Mouse (Mus musculus): ENCODE results near the gene Kctd4. TPM values are rescaled to one million over a fixed set of nuclear protein-coding genes. Genes with fewer than 3 reads are reported as not detected.

The Kctd4 gene
- polyA plus RNA-seq, 1 experiment from 2014 or later, result 0.53 TPM

GRCm38 (mm10) chr14:76001781-76002180 lies 47.0 kb downstream of the Kctd4 start:
- Histone ChIP-seq H3K9ac (ENCODE audit: low read length) (no peak overlapping the region), H3K27me3 (ENCODE audit: control insufficient read depth, insufficient read depth, low read length) (no peaks in the 10 kb centered on the region), H3K27ac (replicated peaks; ENCODE audit: low read depth, low read length) (no peak overlapping the region), H3K36me3 (ENCODE audit: control insufficient read depth, insufficient read depth, low read length) (peaks cover 3% of the 10 kb centered on the region; the same call in 1 of the 2 replicates), H3K4me3 (ENCODE audit: low read depth, low read length) (no peak overlapping the region), H3K4me1 (ENCODE audit: control insufficient read depth, insufficient read depth, low read length) (no peaks in the 10 kb centered on the region), H3K9me3 (ENCODE audit: control insufficient read depth, low read length) (no peaks in the 10 kb centered on the region), H3K4me2 (ENCODE audit: low read depth, severe bottlenecking) (no peak overlapping the region)
- ATAC-seq (ENCODE audit: insufficient number of reproducible peaks, low FRiP score, low TSS enrichment, low read depth) (no peak), DNase-seq (ENCODE audit: low spot score) (no peak)
- 81% methylated on average over 4 of the region's 4 CpGs for WGBS

GRCm38 (mm10) chr14:76005011-76005410 lies 50.2 kb downstream of the Kctd4 start:
- no peaks in the 10 kb centered on the region for H3K9me3 ChIP-seq (ENCODE audit: control insufficient read depth, low read length)
- no peaks in the 10 kb centered on the region for H3K27me3 ChIP-seq (ENCODE audit: control insufficient read depth, insufficient read depth, low read length)
- no peak overlapping the region for H3K9ac ChIP-seq (ENCODE audit: low read length)
- no peak overlapping the region for H3K4me3 ChIP-seq (ENCODE audit: low read depth, low read length)
- H3K4me1 ChIP-seq (ENCODE audit: control insufficient read depth, insufficient read depth, low read length), result peaks cover 8% of the 10 kb centered on the region; the same call in 1 of the 2 replicates
- 96% methylated on average over 4 of the region's 4 CpGs for WGBS
- H3K36me3 ChIP-seq (ENCODE audit: control insufficient read depth, insufficient read depth, low read length), result peaks cover 3% of the 10 kb centered on the region; the same call in 1 of the 2 replicates
- H3K4me2 ChIP-seq (ENCODE audit: low read depth, severe bottlenecking), result no peak overlapping the region
- ATAC-seq (ENCODE audit: insufficient number of reproducible peaks, low FRiP score, low TSS enrichment, low read depth) (no peak), DNase-seq (ENCODE audit: low spot score) (no peak)
- H3K27ac ChIP-seq (replicated peaks; ENCODE audit: low read depth, low read length), result no peak overlapping the region

- Histone ChIP-seq H3K4me1 (ENCODE audit: control insufficient read depth, insufficient read depth, low read length) (peaks cover 10% of the 10 kb centered on the region), H3K9ac (ENCODE audit: low read length) (no peak overlapping the region), H3K27ac (replicated peaks; ENCODE audit: low read depth, low read length) (no peak overlapping the region), H3K9me3 (ENCODE audit: control insufficient read depth, low read length) (no peaks in the 10 kb centered on the region), H3K36me3 (ENCODE audit: control insufficient read depth, insufficient read depth, low read length) (peaks cover 3% of the 10 kb centered on the region; the same call in 1 of the 2 replicates), H3K27me3 (ENCODE audit: control insufficient read depth, insufficient read depth, low read length) (no peaks in the 10 kb centered on the region), H3K4me3 (ENCODE audit: low read depth, low read length) (no peak overlapping the region), H3K4me2 (ENCODE audit: low read depth, severe bottlenecking) (no peak overlapping the region)
- WGBS, result 79% methylated on average over 1 of the region's 1 CpGs
- no peak for DNase-seq (ENCODE audit: low spot score)
- no peak for ATAC-seq (ENCODE audit: insufficient number of reproducible peaks, low FRiP score, low TSS enrichment, low read depth)
These were observed 53.4 kb downstream of the Kctd4 start for GRCm38 (mm10) chr14:76008174-76008573.

GRCm38 (mm10) chr14:76009185-76009584 lies 54.4 kb downstream of the Kctd4 start:
- Histone ChIP-seq H3K27ac (replicated peaks; ENCODE audit: low read depth, low read length) (no peak overlapping the region), H3K4me2 (ENCODE audit: low read depth, severe bottlenecking) (peak overlapping the region; percentile 79), H3K4me3 (ENCODE audit: low read depth, low read length) (peak overlapping the region; percentile 95), H3K9ac (ENCODE audit: low read length) (no peak overlapping the region), H3K4me1 (ENCODE audit: control insufficient read depth, insufficient read depth, low read length) (peaks cover 10% of the 10 kb centered on the region), H3K27me3 (ENCODE audit: control insufficient read depth, insufficient read depth, low read length) (no peaks in the 10 kb centered on the region), H3K36me3 (ENCODE audit: control insufficient read depth, insufficient read depth, low read length) (no peaks in the 10 kb centered on the region; the same call in 1 of the 2 replicates), H3K9me3 (ENCODE audit: control insufficient read depth, low read length) (no peaks in the 10 kb centered on the region)
- no peak for ATAC-seq (ENCODE audit: insufficient number of reproducible peaks, low FRiP score, low TSS enrichment, low read depth)
- 76% methylated on average over 5 of the region's 5 CpGs for WGBS
- DNase-seq (ENCODE audit: low spot score), result no peak

GRCm38 (mm10) chr14:76010102-76011061 lies 55.6 kb downstream of the Kctd4 start, which contains the start of gene Gtf2f2:
Gtf2f2 (minus strand) TSS chr14:76010865.
- Histone ChIP-seq H3K4me2 (ENCODE audit: low read depth, severe bottlenecking) (peak within 1 kb of the TSS; percentile 79), H3K9ac (ENCODE audit: low read length) (peak within 1 kb of the TSS; percentile 85), H3K27ac (replicated peaks; ENCODE audit: low read depth, low read length) (peak within 1 kb of the TSS; percentile 76), H3K9me3 (ENCODE audit: control insufficient read depth, low read length) (no peaks in the 10 kb centered on the region), H3K4me3 (ENCODE audit: low read depth, low read length) (peak within 1 kb of the TSS; percentile 95), H3K27me3 (ENCODE audit: control insufficient read depth, insufficient read depth, low read length) (no peaks in the 10 kb centered on the region), H3K4me1 (ENCODE audit: control insufficient read depth, insufficient read depth, low read length) (peaks cover 10% of the 10 kb centered on the region), H3K36me3 (ENCODE audit: control insufficient read depth, insufficient read depth, low read length) (no peaks in the 10 kb centered on the region; the same call in 1 of the 2 replicates)
- DNase-seq (ENCODE audit: low spot score) (peak; percentile 98), ATAC-seq (ENCODE audit: insufficient number of reproducible peaks, low FRiP score, low TSS enrichment, low read depth) (peak; percentile 87)
- WGBS, result under 1% methylated on average over 67 of the region's 67 CpGs

GRCm38 (mm10) chr14:76011062-76011457 lies 56.3 kb downstream of the Kctd4 start:
- H3K9ac ChIP-seq (ENCODE audit: low read length), result no peak overlapping the region
- ATAC-seq (ENCODE audit: insufficient number of reproducible peaks, low FRiP score, low TSS enrichment, low read depth), result peak; percentile 27; the same call in 1 of the 2 replicates

GRCm38 (mm10) chr14:76014331-76014730 lies 59.5 kb downstream of the Kctd4 start:
- peaks cover 7% of the 10 kb centered on the region for H3K4me1 ChIP-seq (ENCODE audit: control insufficient read depth, insufficient read depth, low read length)
- no peak overlapping the region for H3K4me2 ChIP-seq (ENCODE audit: low read depth, severe bottlenecking)
- ATAC-seq (ENCODE audit: insufficient number of reproducible peaks, low FRiP score, low TSS enrichment, low read depth), result no peak
- 55% methylated on average over 2 of the region's 2 CpGs for WGBS
- no peak overlapping the region for H3K4me3 ChIP-seq (ENCODE audit: low read depth, low read length)
- H3K36me3 ChIP-seq (ENCODE audit: control insufficient read depth, insufficient read depth, low read length), result no peaks in the 10 kb centered on the region
- no peaks in the 10 kb centered on the region for H3K9me3 ChIP-seq (ENCODE audit: control insufficient read depth, low read length)
- DNase-seq (ENCODE audit: low spot score), result no peak
- no peak overlapping the region for H3K27ac ChIP-seq (replicated peaks; ENCODE audit: low read depth, low read length)
- H3K9ac ChIP-seq (ENCODE audit: low read length), result no peak overlapping the region
- no peaks in the 10 kb centered on the region for H3K27me3 ChIP-seq (ENCODE audit: control insufficient read depth, insufficient read depth, low read length)

More at GRCm38 (mm10) chr14:76011062-76011457, 56.3 kb downstream of the Kctd4 start:
- Histone ChIP-seq H3K36me3 (ENCODE audit: control insufficient read depth, insufficient read depth, low read length) (no peaks in the 10 kb centered on the region; the same call in 1 of the 2 replicates), H3K9me3 (ENCODE audit: control insufficient read depth, low read length) (no peaks in the 10 kb centered on the region), H3K4me2 (ENCODE audit: low read depth, severe bottlenecking) (peak overlapping the region; percentile 79), H3K27me3 (ENCODE audit: control insufficient read depth, insufficient read depth, low read length) (no peaks in the 10 kb centered on the region), H3K27ac (replicated peaks; ENCODE audit: low read depth, low read length) (no peak overlapping the region), H3K4me3 (ENCODE audit: low read depth, low read length) (peak overlapping the region; percentile 95), H3K4me1 (ENCODE audit: control insufficient read depth, insufficient read depth, low read length) (peaks cover 10% of the 10 kb centered on the region)
- no peak for DNase-seq (ENCODE audit: low spot score)
- WGBS, result 30% methylated on average over 7 of the region's 7 CpGs

All from limb, embryonic 11.5 days (tissue).